Mouse (Mus musculus): ENCODE measurements around the gene Herc2. TPM values are rescaled to one million over a fixed set of nuclear protein-coding genes. Genes with fewer than 3 reads are reported as not detected.

The Herc2 gene
- polyA plus RNA-seq, 1 experiment from 2014 or later = 8.8 TPM

DNA sequence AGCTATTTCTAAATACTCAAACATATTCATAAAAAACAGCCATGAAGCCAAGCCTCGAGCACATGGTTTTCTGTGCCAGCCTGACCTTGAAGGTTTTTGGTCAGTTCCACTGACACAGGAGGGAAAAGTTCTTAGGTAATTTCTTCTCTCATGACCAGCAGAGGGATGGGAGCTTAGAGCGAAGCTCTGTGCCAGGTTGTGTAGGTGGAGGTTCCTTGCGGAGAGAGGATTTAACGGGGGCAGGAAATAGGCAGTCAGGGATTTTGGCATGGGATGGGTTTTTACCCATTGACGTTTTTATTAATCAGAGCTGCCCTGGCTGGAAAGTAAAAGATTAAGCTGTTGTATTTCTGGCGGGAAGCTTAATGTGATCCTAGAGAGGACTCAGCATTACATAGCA is 170.8 kb downstream of the Herc2 start:
- DNase-seq (no peak), ATAC-seq (no peak)
- H3K36me3 ChIP-seq (replicated peaks; ENCODE audit: insufficient read depth, low read length) = peaks cover 73% of the 10 kb centered on the region
- 86% methylated on average over 6 of the region's 6 CpGs for WGBS (ENCODE audit: insufficient replicate concordance)
- H3K27me3 ChIP-seq (ENCODE audit: insufficient read depth, low read length) = no peaks in the 10 kb centered on the region
- no peak overlapping the region for H3K27ac ChIP-seq (ENCODE audit: low read depth)
- no peak overlapping the region for H3K4me3 ChIP-seq (ENCODE audit: low read depth, low read length)
- no peak overlapping the region for H3K9ac ChIP-seq (replicated peaks)
- TF ChIP-seq EP300 (IDR thresholded peaks at IDR 0.05; ENCODE audit: low read depth) (no peak), CTCF (IDR thresholded peaks at IDR 0.05; ENCODE audit: low read depth) (no peak)
- no peaks in the 10 kb centered on the region for H3K4me1 ChIP-seq (ENCODE audit: insufficient read depth)
- H3K4me2 ChIP-seq (ENCODE audit: low read depth, low read length) = no peak overlapping the region
- no peaks in the 10 kb centered on the region for H3K9me3 ChIP-seq (ENCODE audit: low read length)

DNA sequence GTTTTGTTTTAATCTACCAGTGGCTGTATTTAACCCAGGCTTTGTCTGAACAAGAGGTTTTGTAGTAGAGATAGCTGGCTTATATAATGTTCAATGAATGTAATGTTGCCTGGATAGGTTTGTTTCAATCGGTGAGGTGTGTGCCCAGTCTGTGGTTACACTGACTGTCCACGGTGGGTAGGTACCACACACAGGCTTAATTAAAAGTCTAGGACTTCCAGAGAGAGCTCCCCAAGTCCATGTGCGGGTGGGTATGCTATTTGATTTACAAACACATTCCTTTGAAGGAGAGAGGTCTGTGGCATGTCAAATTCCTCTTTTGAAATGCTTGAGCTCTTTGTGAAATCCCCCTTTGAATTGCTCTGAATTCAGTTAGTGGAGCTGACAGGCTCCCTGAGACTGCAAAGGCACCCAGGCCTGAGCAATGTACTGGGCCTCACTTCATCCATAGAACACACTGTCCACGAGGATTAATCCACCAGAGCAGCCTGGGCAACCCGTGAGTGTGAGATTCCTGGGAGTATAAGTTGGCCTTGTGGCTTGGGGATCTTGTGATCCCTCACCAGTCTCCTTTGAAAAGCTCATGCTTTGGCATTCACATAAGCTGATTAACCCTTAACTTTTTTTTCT is 185.9 kb downstream of the Herc2 start:
- H3K27me3 ChIP-seq (ENCODE audit: insufficient read depth, low read length) = no peaks in the 10 kb centered on the region
- ATAC-seq = no peak
- no peak for DNase-seq
- H3K36me3 ChIP-seq (replicated peaks; ENCODE audit: insufficient read depth, low read length) = peaks cover 3% of the 10 kb centered on the region
- H3K4me3 ChIP-seq (ENCODE audit: low read depth, low read length) = no peak overlapping the region
- H3K27ac ChIP-seq (ENCODE audit: low read depth) = no peak overlapping the region
- TF ChIP-seq CTCF (IDR thresholded peaks at IDR 0.05; ENCODE audit: low read depth) (no peak), EP300 (IDR thresholded peaks at IDR 0.05; ENCODE audit: low read depth) (no peak)
- H3K4me1 ChIP-seq (ENCODE audit: insufficient read depth) = no peaks in the 10 kb centered on the region
- 71% methylated on average over 5 of the region's 5 CpGs for WGBS (ENCODE audit: insufficient replicate concordance)
- H3K9ac ChIP-seq (replicated peaks) = no peak overlapping the region
- no peak overlapping the region for H3K4me2 ChIP-seq (ENCODE audit: low read depth, low read length)
- no peaks in the 10 kb centered on the region for H3K9me3 ChIP-seq (ENCODE audit: low read length)

DNA sequence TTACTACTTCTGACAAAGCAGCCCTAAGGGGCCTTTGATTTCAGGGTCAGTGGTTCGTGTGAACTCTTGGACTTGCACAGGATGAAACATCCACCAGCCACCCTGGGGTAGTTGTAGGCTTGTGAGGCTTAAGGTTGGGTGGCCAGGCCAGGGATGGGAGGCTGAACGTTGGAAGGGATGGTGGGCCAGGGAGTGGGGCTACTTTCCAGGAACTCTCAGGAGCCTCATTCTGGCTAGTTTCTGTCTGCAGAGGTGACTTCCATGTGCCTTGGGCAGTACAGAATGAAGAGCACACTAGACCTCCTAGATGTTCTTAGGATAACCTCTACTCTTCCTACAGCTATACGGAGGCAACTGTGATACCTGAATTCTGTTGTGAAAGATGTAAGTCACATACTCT is 186.6 kb downstream of the Herc2 start:
- no peaks in the 10 kb centered on the region for H3K27me3 ChIP-seq (ENCODE audit: insufficient read depth, low read length)
- H3K9me3 ChIP-seq (ENCODE audit: low read length) = no peaks in the 10 kb centered on the region
- TF ChIP-seq CTCF (IDR thresholded peaks at IDR 0.05; ENCODE audit: low read depth) (no peak), EP300 (IDR thresholded peaks at IDR 0.05; ENCODE audit: low read depth) (no peak)
- H3K27ac ChIP-seq (ENCODE audit: low read depth) = no peak overlapping the region
- ATAC-seq (no peak), DNase-seq (no peak)
- no peaks in the 10 kb centered on the region for H3K4me1 ChIP-seq (ENCODE audit: insufficient read depth)
- H3K4me2 ChIP-seq (ENCODE audit: low read depth, low read length) = no peak overlapping the region
- 87% methylated on average over 3 of the region's 3 CpGs for WGBS (ENCODE audit: insufficient replicate concordance)
- H3K9ac ChIP-seq (replicated peaks) = no peak overlapping the region
- no peak overlapping the region for H3K4me3 ChIP-seq (ENCODE audit: low read depth, low read length)
- no peaks in the 10 kb centered on the region for H3K36me3 ChIP-seq (replicated peaks; ENCODE audit: insufficient read depth, low read length)

DNA sequence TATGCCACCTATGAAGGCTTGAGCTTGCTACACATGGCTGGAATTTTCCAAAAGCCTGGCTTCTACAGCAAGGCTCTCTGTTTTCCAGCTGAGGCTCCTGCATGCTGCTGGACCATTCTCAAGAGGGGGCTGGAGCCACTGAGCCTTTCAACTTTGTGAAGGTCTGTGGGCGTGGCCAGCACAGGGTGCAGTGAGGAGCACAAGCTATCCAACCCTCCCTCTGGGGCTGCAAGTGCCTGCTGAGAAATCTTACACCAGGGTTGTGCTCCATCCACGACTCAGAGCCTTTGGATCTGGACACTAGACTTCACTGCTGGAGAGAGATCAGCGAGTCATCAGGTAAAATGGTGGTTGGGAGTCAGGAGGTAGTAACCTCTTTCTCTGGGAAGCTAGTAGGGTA is 189.5 kb downstream of the Herc2 start, which contains the start of gene Oca2:
Oca2 (plus strand) TSS at position 218 of the 400 bp plus-strand sequence.
- H3K36me3 ChIP-seq (replicated peaks; ENCODE audit: insufficient read depth, low read length) = no peaks in the 10 kb centered on the region
- no peak for DNase-seq

DNA sequence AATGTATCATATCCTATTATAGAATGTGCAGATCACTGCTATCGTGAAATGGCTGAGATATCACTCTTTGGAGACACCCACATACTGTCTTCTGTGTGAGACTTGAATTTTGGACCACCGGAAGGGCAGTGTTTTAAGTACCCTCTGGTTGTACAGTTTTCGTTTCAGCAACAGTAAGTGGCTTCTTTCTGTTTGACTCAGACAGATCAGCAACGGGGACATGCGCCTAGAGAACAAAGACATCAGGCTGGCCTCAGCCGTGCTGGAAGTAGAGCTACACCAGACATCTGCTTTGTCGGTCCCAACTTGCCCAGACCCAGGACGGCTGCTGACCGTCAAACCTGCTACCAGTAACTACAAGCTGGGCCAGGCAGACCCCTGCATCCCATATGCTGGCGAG is 204.6 kb downstream of the Herc2 start:
- Histone ChIP-seq H3K9ac (replicated peaks) (no peak overlapping the region), H3K9me3 (ENCODE audit: low read length) (no peaks in the 10 kb centered on the region), H3K36me3 (replicated peaks; ENCODE audit: insufficient read depth, low read length) (no peaks in the 10 kb centered on the region), H3K4me3 (ENCODE audit: low read depth, low read length) (no peak overlapping the region), H3K4me2 (ENCODE audit: low read depth, low read length) (no peak overlapping the region), H3K27ac (ENCODE audit: low read depth) (no peak overlapping the region), H3K4me1 (ENCODE audit: insufficient read depth) (no peaks in the 10 kb centered on the region), H3K27me3 (ENCODE audit: insufficient read depth, low read length) (no peaks in the 10 kb centered on the region)
- ATAC-seq = no peak
- no peak for DNase-seq
- WGBS (ENCODE audit: insufficient replicate concordance) = 79% methylated on average over 10 of the region's 10 CpGs
- no peak for TF ChIP-seq CTCF (IDR thresholded peaks at IDR 0.05; ENCODE audit: low read depth)
- TF ChIP-seq EP300 (IDR thresholded peaks at IDR 0.05; ENCODE audit: low read depth) = no peak

More for the DNA sequence above, 189.5 kb downstream of the Herc2 start, which contains the start of gene Oca2:
- Histone ChIP-seq H3K4me2 (ENCODE audit: low read depth, low read length) (no peak within 1 kb of the TSS), H3K9me3 (ENCODE audit: low read length) (no peaks in the 10 kb centered on the region), H3K9ac (replicated peaks) (no peak within 1 kb of the TSS), H3K27ac (ENCODE audit: low read depth) (no peak within 1 kb of the TSS), H3K27me3 (ENCODE audit: insufficient read depth, low read length) (no peaks in the 10 kb centered on the region), H3K4me3 (ENCODE audit: low read depth, low read length) (no peak within 1 kb of the TSS), H3K4me1 (ENCODE audit: insufficient read depth) (no peaks in the 10 kb centered on the region)
- WGBS (ENCODE audit: insufficient replicate concordance) = 45% methylated on average over 3 of the region's 3 CpGs
- TF ChIP-seq CTCF (IDR thresholded peaks at IDR 0.05; ENCODE audit: low read depth) (no peak), EP300 (IDR thresholded peaks at IDR 0.05; ENCODE audit: low read depth) (no peak)
- ATAC-seq = no peak

DNA sequence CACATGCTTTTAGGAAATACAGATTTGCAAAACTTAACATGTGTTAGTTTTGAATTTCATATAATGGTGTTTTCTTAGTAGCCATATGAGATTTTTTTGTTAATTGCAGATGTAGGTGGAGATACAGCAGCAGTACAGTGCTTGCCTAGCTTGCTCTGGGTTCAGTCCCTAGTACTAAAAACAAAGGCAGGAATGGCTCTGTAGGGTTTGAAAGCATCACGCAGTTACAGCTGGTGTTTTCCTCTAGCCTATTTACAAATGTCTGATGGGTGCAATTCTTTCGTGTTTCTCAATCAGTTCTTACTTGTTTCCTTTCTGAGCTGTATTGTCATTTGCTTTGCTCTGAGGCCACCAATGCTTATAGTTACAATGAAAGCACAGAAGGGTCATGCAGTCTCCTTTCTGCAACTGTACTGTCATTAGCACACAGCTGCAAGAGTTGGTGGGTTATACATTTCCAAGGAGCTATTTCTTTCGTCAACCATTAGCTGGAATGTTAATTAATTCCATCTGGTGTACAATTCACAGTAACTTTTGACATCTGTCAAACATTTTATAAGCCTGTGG is 208.0 kb downstream of the Herc2 start:
- no peak overlapping the region for H3K4me2 ChIP-seq (ENCODE audit: low read depth, low read length)
- H3K27me3 ChIP-seq (ENCODE audit: insufficient read depth, low read length) = no peaks in the 10 kb centered on the region
- H3K36me3 ChIP-seq (replicated peaks; ENCODE audit: insufficient read depth, low read length) = no peaks in the 10 kb centered on the region
- no peak for ATAC-seq
- H3K9ac ChIP-seq (replicated peaks) = no peak overlapping the region
- H3K9me3 ChIP-seq (ENCODE audit: low read length) = no peaks in the 10 kb centered on the region
- no peak for DNase-seq
- 77% methylated on average over 3 of the region's 3 CpGs for WGBS (ENCODE audit: insufficient replicate concordance)
- TF ChIP-seq CTCF (IDR thresholded peaks at IDR 0.05; ENCODE audit: low read depth) = no peak
- no peak for TF ChIP-seq EP300 (IDR thresholded peaks at IDR 0.05; ENCODE audit: low read depth)
- no peak overlapping the region for H3K4me3 ChIP-seq (ENCODE audit: low read depth, low read length)
- no peak overlapping the region for H3K27ac ChIP-seq (ENCODE audit: low read depth)
- no peaks in the 10 kb centered on the region for H3K4me1 ChIP-seq (ENCODE audit: insufficient read depth)

Measured in liver, postnatal 0 days (tissue).